Mouse (Mus musculus): ENCODE data around the gene Gm13696. TPM values are rescaled to one million over a fixed set of nuclear protein-coding genes. Genes with fewer than 3 reads are reported as not detected.

Gm13696 gene
- total RNA-seq, 1 experiment from 2014 or later = 2.0 TPM

Other genes with a start within 250 kb of the Gm13696 start
- gene Itgav, start 248.7 kb upstream of the Gm13696 start, total RNA-seq (2021) = 107 and 124 TPM in 2 replicates
- 3.9 and 5.7 TPM in 2 replicates for gene Fam171b, start 160.5 kb upstream of the Gm13696 start, total RNA-seq (2021)
- not detected in 2 replicates for gene Zswim2, start 31.9 kb upstream of the Gm13696 start, total RNA-seq (2021)
- gene Gm13698, start 17.4 kb upstream of the Gm13696 start, total RNA-seq (2021) = 1.9 and 2.0 TPM in 2 replicates
- 1.9 and 2.0 TPM in 2 replicates for gene Gm13693, start 11.6 kb upstream of the Gm13696 start, total RNA-seq (2021)
- not detected in 2 replicates for gene Gm13695, start 5.8 kb upstream of the Gm13696 start, total RNA-seq (2021)
- 1.9 and 2.0 TPM in 2 replicates for gene Gm13694, start 5.8 kb downstream of the Gm13696 start, total RNA-seq (2021)
- 1.9 and 2.0 TPM in 2 replicates for gene Gm13697, start 11.6 kb downstream of the Gm13696 start, total RNA-seq (2021)
- 1.9 and 2.0 TPM in 2 replicates for gene Gm13691, start 17.4 kb downstream of the Gm13696 start, total RNA-seq (2021)